Mouse (Mus musculus) heart, embryonic 14.5 days (tissue): ENCODE results near the gene Rapgef1. TPM values are rescaled to one million over a fixed set of nuclear protein-coding genes. Genes with fewer than 3 reads are reported as not detected.

Experiments used
- ATAC-seq: fragments of 200-750 bp; cut with Nextera tagmentation; 2 replicates; pipeline ENCODE4 v1.8.0; 2017; ENCODE audit warnings: low read depth, moderate TSS enrichment; ENCODE audit not compliant: insufficient number of reproducible peaks, insufficient read depth, low FRiP score
- H3K27ac ChIP-seq, 2 experiments: fragments of 200-500 bp in 1 of 2; fragments of 300-500 bp in 1 of 2; sonication (generic) in 1 of 2; replicated peaks in 1 of 2; 2 replicates each; pipeline ENCODE4 v1.5.1; 2012 to 2014; ENCODE audit warnings: low read depth in 2 of 2, low read length in 2 of 2, control low read depth in 1 of 2, mild to moderate bottlenecking in 1 of 2, mixed read lengths in 1 of 2; ENCODE audit not compliant: control insufficient read depth in 1 of 2, insufficient read depth in 1 of 2
- H3K27me3 ChIP-seq: fragments of 300-500 bp; sonication (generic); 2 replicates; pipeline ENCODE4 v1.6.1; 2014; ENCODE audit warnings: mild to moderate bottlenecking, low read length, control low read depth; ENCODE audit not compliant: control insufficient read depth, insufficient read depth
- H3K36me3 ChIP-seq: fragments of 300-500 bp; sonication (generic); 2 replicates; pipeline ENCODE4 v1.6.1; 2014; ENCODE audit warnings: mild to moderate bottlenecking, control low read depth, low read length, mixed read lengths; ENCODE audit not compliant: control insufficient read depth, insufficient read depth
- H3K4me1 ChIP-seq, 2 experiments: fragments of 200-500 bp in 1 of 2; fragments of 300-500 bp in 1 of 2; sonication (generic) in 1 of 2; 2 replicates each; pipeline ENCODE4 v1.6.1; 2012 to 2014; ENCODE audit warnings: low read length in 2 of 2, control low read depth in 1 of 2, mixed read lengths in 1 of 2; ENCODE audit not compliant: control insufficient read depth in 2 of 2, insufficient read depth in 2 of 2
- H3K4me2 ChIP-seq: fragments of 300-500 bp; sonication (generic); 2 replicates; pipeline ENCODE4 v1.6.1; 2014; ENCODE audit warnings: mild to moderate bottlenecking, low read length
- H3K4me3 ChIP-seq, 2 experiments: fragments of 200-500 bp in 1 of 2; fragments of 300-500 bp in 1 of 2; sonication (generic) in 1 of 2; 2 replicates each; pipeline ENCODE4 v1.5.1; 2012 to 2014; ENCODE audit warnings: low read length in 2 of 2, mild to moderate bottlenecking in 2 of 2, control low read depth in 1 of 2, low read depth in 1 of 2, moderate library complexity in 1 of 2; ENCODE audit not compliant: control insufficient read depth in 1 of 2, insufficient read depth in 1 of 2
- H3K9ac ChIP-seq: fragments of 300-500 bp; sonication (generic); 2 replicates; pipeline ENCODE4 v1.6.1; 2014; ENCODE audit warnings: mild to moderate bottlenecking, low read length
- H3K9me3 ChIP-seq: fragments of 300-500 bp; sonication (generic); 2 replicates; pipeline ENCODE4 v1.6.1; 2016; ENCODE audit warnings: low read length, control low read depth; ENCODE audit not compliant: control insufficient read depth
- WGBS: fragments of 180-500 bp; shearing (Covaris S2); extraction: QIAGEN DNeasy Blood & Tissue Kit; methylation state at CpG from one replicate; pipeline ENCODE4 v1.1.7; 2014; 5-methylcytosine and 5-hydroxymethylcytosine counted together
- polyA plus RNA-seq: library from polyadenylated mRNA; unstranded; fragments of >200 nt; fragmentation: Nextera tagmentation; extraction: Ambion mirVana; gene quantifications from 2 replicates; pipeline ENCODE4 v1.2.1, GENCODE M21; 2014

Rapgef1 gene
- 12.6 and 14.5 TPM in 2 replicates for polyA plus RNA-seq

DNA sequence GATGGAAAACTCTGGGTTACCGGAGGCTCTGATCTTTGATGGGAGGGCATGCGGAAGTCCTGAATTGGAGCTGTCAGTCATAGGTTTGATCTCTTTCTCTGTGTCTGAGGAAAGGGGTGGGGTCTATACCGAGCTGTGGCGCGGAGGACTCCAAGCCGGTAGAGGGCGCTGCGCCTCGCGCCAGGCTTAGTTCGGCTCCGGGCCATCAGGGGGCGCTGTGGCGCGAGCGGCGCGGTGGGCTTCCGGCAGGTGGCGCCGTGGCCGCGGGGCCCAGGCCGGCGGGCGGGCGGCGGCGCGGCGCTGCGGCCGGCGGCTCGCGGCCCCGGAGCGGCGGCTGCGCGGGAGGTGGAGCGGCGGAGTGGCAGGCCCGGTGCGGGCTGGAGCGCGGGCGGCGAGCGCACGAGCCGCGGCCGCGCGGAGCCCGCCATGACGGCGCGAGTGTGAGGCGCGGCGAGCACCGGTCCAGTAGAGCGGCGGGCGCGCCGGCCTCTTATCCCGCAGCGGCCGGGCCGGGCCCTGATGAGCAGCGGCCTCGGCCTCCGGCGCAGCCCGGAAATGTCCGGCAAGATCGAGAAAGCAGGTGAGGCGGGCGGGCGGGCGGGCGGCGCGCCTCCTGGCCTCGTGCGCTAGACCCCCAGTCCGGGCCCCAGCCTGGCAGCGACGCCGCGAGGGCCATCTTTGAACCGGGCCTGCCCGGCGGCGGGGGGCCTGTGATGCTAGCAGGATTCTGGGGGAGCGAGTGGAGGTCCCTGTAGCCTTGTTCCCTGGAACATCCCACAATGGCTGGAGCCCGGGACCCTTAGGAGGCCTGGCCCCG is at the start of gene Rapgef1:
Gene Rapgef1 (plus strand): TSS at position 237 of the 817 bp plus-strand sequence.
- Histone ChIP-seq H3K27me3 (no peaks in the 10 kb centered on the region), H3K27ac (peak within 1 kb of the TSS; percentile 54 to 87; a peak in 3 of 4 replicates), H3K9ac (peak within 1 kb of the TSS; percentile 96), H3K9me3 (no peaks in the 10 kb centered on the region), H3K4me3 (peak within 1 kb of the TSS; percentile 82 to 93), H3K4me1 (peaks cover 37 to 44% of the 10 kb centered on the region in 2 experiments), H3K4me2 (peak within 1 kb of the TSS; percentile 95), H3K36me3 (no peaks in the 10 kb centered on the region)
- peak; percentile 62 for ATAC-seq
- under 1% methylated on average over 68 of the region's 101 CpGs for WGBS

DNA sequence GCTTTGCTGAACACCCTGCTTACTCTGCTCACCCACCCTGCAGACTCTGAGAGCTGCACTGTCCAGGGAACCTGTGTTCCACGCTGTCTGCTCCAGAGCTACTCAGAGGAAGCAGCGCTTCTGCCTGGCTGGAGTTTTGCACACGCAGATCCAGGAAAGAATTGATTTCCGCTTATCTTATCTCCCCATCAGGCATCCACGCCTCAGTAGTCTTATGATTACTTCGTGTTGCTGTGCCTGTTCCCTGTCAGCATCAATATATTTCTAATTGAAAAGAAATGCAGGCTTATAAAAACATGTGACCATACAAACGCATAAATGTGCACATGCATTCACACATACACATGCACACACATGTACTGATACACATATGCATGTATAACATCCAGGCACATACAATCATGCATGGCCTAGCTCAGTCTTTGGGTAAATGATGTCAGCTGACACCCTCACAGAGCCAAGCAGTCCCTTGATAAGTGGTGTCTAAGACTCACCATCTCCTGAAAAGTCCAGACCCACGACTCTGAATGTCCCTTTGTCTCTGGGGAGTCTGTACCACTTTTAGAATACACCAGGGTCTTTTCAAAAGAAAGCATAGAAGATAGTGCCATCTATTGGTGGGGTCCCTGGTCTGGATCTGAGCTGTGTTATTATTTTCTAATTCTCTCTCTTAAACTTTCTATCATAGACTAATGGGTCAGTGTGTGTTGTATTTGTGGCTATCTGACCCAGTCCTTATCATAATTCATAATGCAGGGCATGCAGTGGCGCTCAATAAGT is 47.4 kb upstream of the Rapgef1 start:
- H3K4me2 ChIP-seq = no peak overlapping the region
- no peaks in the 10 kb centered on the region for H3K36me3 ChIP-seq
- H3K4me3 ChIP-seq = no peak overlapping the region
- H3K4me1 ChIP-seq = peaks cover 0 to 3% of the 10 kb centered on the region in 2 experiments; a peak in 2 of 4 replicates
- H3K9me3 ChIP-seq = no peaks in the 10 kb centered on the region
- no peak overlapping the region for H3K9ac ChIP-seq
- WGBS = 54% methylated on average over 9 of the region's 9 CpGs
- peaks cover 6% of the 10 kb centered on the region; the same call in 1 of the 2 replicates for H3K27me3 ChIP-seq
- H3K27ac ChIP-seq = no peak overlapping the region
- no peak for ATAC-seq

DNA sequence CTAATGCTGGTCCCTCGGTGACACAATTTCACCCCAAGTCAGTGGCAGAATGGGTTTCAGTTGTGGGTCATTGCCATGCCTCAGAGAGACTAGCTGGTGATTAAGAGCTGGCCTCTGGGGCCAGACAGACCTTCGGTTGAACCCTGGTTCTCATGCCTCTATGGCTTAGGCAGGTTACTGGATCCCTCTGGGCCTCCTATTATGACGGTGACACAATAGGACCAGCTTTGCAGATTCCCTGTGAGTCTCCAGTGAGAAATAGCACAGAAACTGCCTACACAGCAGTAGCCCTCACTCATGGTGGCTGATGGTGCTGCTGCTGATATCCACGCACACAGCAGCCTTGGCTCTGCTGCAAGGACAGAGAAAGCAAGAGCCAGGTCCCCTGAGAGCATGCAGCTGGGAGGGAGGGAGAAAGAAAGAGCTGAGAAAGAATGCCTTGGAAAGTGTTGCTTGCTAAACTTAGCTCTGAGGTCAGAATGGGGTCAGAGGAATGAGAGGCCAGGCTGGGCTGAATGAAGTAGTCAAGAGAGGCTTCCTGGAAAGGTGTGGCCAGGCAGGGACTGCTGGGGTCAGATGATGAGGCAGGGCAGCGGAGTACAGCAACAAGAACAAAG is 46.6 kb upstream of the Rapgef1 start:
- Histone ChIP-seq H3K4me2 (no peak overlapping the region), H3K9me3 (no peaks in the 10 kb centered on the region)
- no peak for ATAC-seq

DNA sequence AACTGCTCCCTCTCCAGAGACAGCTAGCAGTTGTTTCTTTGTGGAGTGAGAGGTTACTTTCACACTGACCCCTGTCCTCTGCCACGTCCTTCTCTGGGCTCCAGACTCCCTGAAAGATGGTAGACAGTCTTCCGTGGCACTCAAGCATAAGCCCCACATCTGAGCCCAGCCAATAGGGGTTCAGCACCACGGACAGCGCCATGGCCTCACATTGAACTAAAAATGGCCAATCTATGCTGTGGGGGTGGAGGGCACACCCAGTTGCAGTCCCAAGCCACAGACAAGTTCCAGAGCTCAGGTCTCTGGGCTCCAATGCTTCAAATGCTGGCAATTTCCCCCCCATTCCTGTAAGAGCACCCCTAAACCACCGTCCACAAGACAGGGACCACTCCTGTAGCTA is 45.9 kb upstream of the Rapgef1 start:
- Histone ChIP-seq H3K27me3 (peaks cover 6% of the 10 kb centered on the region; the same call in 1 of the 2 replicates), H3K4me2 (no peak overlapping the region), H3K4me1 (peaks cover 0 to 3% of the 10 kb centered on the region in 2 experiments; a peak in 2 of 4 replicates), H3K36me3 (no peaks in the 10 kb centered on the region), H3K4me3 (no peak overlapping the region), H3K27ac (no peak overlapping the region), H3K9me3 (no peaks in the 10 kb centered on the region), H3K9ac (no peak overlapping the region)
- 7% methylated on average over 5 of the region's 5 CpGs for WGBS
- ATAC-seq = no peak

More for the DNA sequence above, 46.6 kb upstream of the Rapgef1 start:
- Histone ChIP-seq H3K9ac (no peak overlapping the region), H3K27me3 (peaks cover 6% of the 10 kb centered on the region; the same call in 1 of the 2 replicates), H3K36me3 (no peaks in the 10 kb centered on the region), H3K4me3 (no peak overlapping the region), H3K4me1 (peaks cover 0 to 3% of the 10 kb centered on the region in 2 experiments; a peak in 2 of 4 replicates), H3K27ac (no peak overlapping the region)
- WGBS = 40% methylated on average over 5 of the region's 5 CpGs

DNA sequence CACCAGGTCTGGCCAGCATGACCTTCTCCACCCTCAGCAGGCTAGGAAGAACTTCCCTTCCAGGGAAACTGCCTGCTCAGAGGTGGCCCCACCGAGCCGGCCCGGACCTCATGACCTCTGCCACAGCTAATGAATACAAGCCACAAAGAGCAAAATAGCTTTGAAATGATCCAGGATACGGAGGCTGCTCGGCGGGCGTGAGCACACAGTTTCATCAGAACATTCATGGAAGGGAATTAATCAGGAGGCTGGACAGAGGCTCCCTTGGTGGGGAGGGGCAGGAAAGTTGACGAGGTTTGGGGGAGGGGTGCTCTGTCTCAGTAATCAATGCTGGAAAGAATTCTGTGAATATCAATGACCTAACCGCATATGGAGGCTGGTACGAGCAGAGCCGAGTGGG is 45.3 kb upstream of the Rapgef1 start:
- Histone ChIP-seq H3K9me3 (no peaks in the 10 kb centered on the region), H3K9ac (no peak overlapping the region), H3K27ac (no peak overlapping the region), H3K4me2 (no peak overlapping the region), H3K4me3 (no peak overlapping the region), H3K4me1 (peaks cover 0 to 3% of the 10 kb centered on the region in 2 experiments; a peak in 2 of 4 replicates), H3K27me3 (peaks cover 6% of the 10 kb centered on the region; the same call in 1 of the 2 replicates), H3K36me3 (no peaks in the 10 kb centered on the region)
- WGBS = 43% methylated on average over 11 of the region's 11 CpGs
- ATAC-seq = no peak

DNA sequence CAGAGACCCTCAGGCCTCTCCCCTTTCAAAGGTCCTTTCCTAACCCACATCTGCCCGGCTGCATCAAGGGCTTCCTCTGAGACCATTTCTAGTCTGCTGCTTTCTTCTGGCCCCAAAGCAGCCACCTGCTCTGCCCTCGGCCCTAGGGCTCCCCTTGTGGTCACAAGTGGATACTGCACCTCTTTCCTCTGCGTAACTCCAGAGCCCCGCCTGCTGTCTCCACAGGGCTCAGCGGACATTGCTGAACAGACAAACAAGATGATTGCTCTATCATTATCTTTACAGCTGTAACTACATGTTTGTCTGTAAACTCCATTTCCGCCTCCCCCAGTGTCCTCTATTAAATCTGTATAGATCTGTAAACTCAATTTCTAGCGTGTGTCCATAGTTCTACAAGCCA is 37.1 kb upstream of the Rapgef1 start:
- no peak overlapping the region for H3K4me3 ChIP-seq
- H3K4me1 ChIP-seq = no peaks in the 10 kb centered on the region
- H3K4me2 ChIP-seq = no peak overlapping the region
- ATAC-seq = no peak
- 7% methylated on average over 7 of the region's 7 CpGs for WGBS
- H3K9me3 ChIP-seq = no peaks in the 10 kb centered on the region
- H3K36me3 ChIP-seq = no peaks in the 10 kb centered on the region
- H3K9ac ChIP-seq = no peak overlapping the region
- H3K27ac ChIP-seq = no peak overlapping the region
- no peaks in the 10 kb centered on the region for H3K27me3 ChIP-seq

DNA sequence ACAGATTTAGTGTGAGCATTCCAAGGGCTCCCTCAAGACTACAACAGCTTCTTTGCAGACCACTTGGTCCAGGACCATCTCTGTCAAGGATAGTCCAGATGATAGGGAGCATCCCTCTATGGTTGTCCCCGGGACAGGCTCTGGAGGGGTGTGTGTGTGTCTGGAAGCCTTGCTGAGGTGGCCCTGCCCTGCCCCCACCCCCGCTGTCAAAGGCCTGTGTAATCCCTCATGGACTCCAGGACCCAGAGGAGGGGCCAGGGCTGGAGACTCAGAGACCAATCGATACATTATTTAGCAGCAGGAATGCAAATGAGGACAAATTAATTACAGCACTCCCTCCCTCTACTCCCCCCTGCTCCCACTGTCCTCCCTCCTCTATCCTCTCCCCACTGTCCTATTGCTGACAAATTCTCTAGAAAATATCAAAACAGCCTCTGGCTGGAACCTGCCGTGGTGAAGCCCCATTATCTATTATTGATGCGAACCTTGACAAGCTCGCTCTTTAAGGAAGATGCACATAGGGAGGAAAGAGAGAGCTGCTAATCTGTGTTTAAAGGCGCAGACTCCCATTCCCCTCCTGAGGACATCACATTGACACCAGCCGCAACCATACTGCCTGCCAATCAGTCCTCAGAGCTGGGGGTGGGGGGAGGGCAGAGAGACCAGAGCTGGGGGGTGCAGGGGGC is 33.4 kb upstream of the Rapgef1 start:
- no peak for ATAC-seq
- Histone ChIP-seq H3K4me1 (peaks cover 0 to 7% of the 10 kb centered on the region in 2 experiments; a peak in 1 of 4 replicates), H3K9ac (no peak overlapping the region), H3K4me3 (no peak overlapping the region), H3K9me3 (no peaks in the 10 kb centered on the region), H3K36me3 (no peaks in the 10 kb centered on the region), H3K4me2 (no peak overlapping the region), H3K27ac (no peak overlapping the region), H3K27me3 (no peaks in the 10 kb centered on the region)
- 32% methylated on average over 8 of the region's 8 CpGs for WGBS
